Mouse (Mus musculus) MEL (cell line): ENCODE results near the gene Ovol1. TPM values are rescaled to one million over a fixed set of nuclear protein-coding genes. Genes with fewer than 3 reads are reported as not detected.

Source experiments
- DNase-seq: peaks from one replicate; pipeline ENCODE4 v3.0.0; 2011; ENCODE audit warnings: low read depth, low spot score
- H3K27ac ChIP-seq: 2 replicates; pipeline ENCODE4 v1.5.1; 2012; ENCODE audit warnings: low read depth, mild to moderate bottlenecking, control low read depth, low read length, moderate library complexity; ENCODE audit not compliant: control insufficient read depth
- H3K27me3 ChIP-seq, 2 experiments: fragments of 150-350 bp in 1 of 2; sonication (generic) in 1 of 2; 2 replicates each; pipeline ENCODE4 v1.6.1; 2012; ENCODE audit warnings: low read length in 2 of 2, mild to moderate bottlenecking in 2 of 2, improper control_type of control experiment in 1 of 2, moderate library complexity in 1 of 2; ENCODE audit not compliant: insufficient read depth in 2 of 2, control insufficient read depth in 1 of 2
- H3K36me3 ChIP-seq, 2 experiments: 2 replicates each; pipeline ENCODE4 v1.6.1; 2012 to 2014; ENCODE audit warnings: low read length in 2 of 2, improper control_type of control experiment in 1 of 2, inconsistent platforms in 1 of 2, mild to moderate bottlenecking in 1 of 2; ENCODE audit not compliant: insufficient read depth in 2 of 2, control insufficient read depth in 1 of 2
- H3K4me1 ChIP-seq, 2 experiments: fragments of 150-350 bp in 1 of 2; sonication (generic) in 1 of 2; 2 replicates each; pipeline ENCODE4 v1.6.1; 2012; ENCODE audit warnings: low read length in 2 of 2, improper control_type of control experiment in 1 of 2, mild to moderate bottlenecking in 1 of 2; ENCODE audit not compliant: insufficient read depth in 2 of 2, control insufficient read depth in 1 of 2
- H3K4me3 ChIP-seq, 2 experiments: fragments of 150-350 bp in 1 of 2; sonication (generic) in 1 of 2; 2 replicates each; pipeline ENCODE4 v1.5.1; 2012; ENCODE audit warnings: low read depth in 2 of 2, low read length in 2 of 2, mild to moderate bottlenecking in 2 of 2, moderate library complexity in 2 of 2, control low read depth in 1 of 2, improper control_type of control experiment in 1 of 2; ENCODE audit not compliant: control insufficient read depth in 1 of 2, insufficient read depth in 1 of 2
- H3K79me2 ChIP-seq: 2 replicates; pipeline ENCODE4 v1.6.1; 2012; ENCODE audit warnings: mild to moderate bottlenecking, low read length, moderate library complexity; ENCODE audit not compliant: control insufficient read depth, poor library complexity, insufficient read depth
- H3K9ac ChIP-seq: 2 replicates; pipeline ENCODE4 v1.6.1; 2012; ENCODE audit warnings: low read depth, mild to moderate bottlenecking, control low read depth, low read length, moderate library complexity; ENCODE audit not compliant: control insufficient read depth, poor library complexity, severe bottlenecking
- H3K9me3 ChIP-seq: fragments of 150-350 bp; sonication (generic); replicated peaks from 2 replicates; pipeline ENCODE4 v1.6.1; 2012; ENCODE audit warnings: mild to moderate bottlenecking, low read length, improper control_type of control experiment, moderate library complexity; ENCODE audit not compliant: insufficient read depth
- BHLHE40 ChIP-seq: IDR thresholded peaks from 2 replicates; pipeline ENCODE4 v1.6.1; 2012; ENCODE audit warnings: low read depth, mild to moderate bottlenecking, inconsistent platforms, low read length, improper control_type of control experiment, borderline replicate concordance
- CHD1 ChIP-seq: IDR thresholded peaks from 2 replicates; pipeline ENCODE4 v1.6.1; 2012; ENCODE audit warnings: low read depth, mild to moderate bottlenecking, inconsistent platforms, low read length, improper control_type of control experiment
- CTCF ChIP-seq, 3 experiments: IDR thresholded peaks in 2 of 3; conservative IDR thresholded peaks in 1 of 3; 2 replicates each; pipeline ENCODE4 v1.5.1; 2011 to 2012; ENCODE audit warnings: low read length in 3 of 3, low read depth in 2 of 3, mild to moderate bottlenecking in 2 of 3, improper control_type of control experiment in 1 of 3, inconsistent platforms in 1 of 3, mixed read lengths in 1 of 3, moderate library complexity in 1 of 3; ENCODE audit not compliant: control insufficient read depth in 1 of 3, insufficient read depth in 1 of 3, poor library complexity in 1 of 3, severe bottlenecking in 1 of 3
- E2F4 ChIP-seq: IDR thresholded peaks from 2 replicates; pipeline ENCODE4 v1.6.1; 2011; ENCODE audit warnings: low read depth, low read length, improper control_type of control experiment, borderline replicate concordance
- EP300 ChIP-seq, 2 experiments: IDR thresholded peaks; 2 replicates each; pipeline ENCODE4 v1.6.1; 2011; ENCODE audit warnings: improper control_type of control experiment in 2 of 2, low read length in 2 of 2, low read depth in 1 of 2, mild to moderate bottlenecking in 1 of 2
- ETS1 ChIP-seq: IDR thresholded peaks from 2 replicates; pipeline ENCODE4 v1.6.1; 2012; ENCODE audit warnings: low read depth, mild to moderate bottlenecking, inconsistent platforms, low read length, improper control_type of control experiment, moderate library complexity
- GATA1 ChIP-seq: IDR thresholded peaks from 2 replicates; pipeline ENCODE4 v1.6.1; 2011; ENCODE audit warnings: low read depth, low read length, improper control_type of control experiment
- HCFC1 ChIP-seq: IDR thresholded peaks from 2 replicates; pipeline ENCODE4 v1.6.1; 2012; ENCODE audit warnings: low read depth, mild to moderate bottlenecking, inconsistent platforms, low read length, improper control_type of control experiment, moderate library complexity
- JUND ChIP-seq: IDR thresholded peaks from 2 replicates; pipeline ENCODE4 v1.6.1; 2011; ENCODE audit warnings: low read depth, mild to moderate bottlenecking, improper control_type of control experiment, low read length
- KAT2A ChIP-seq: conservative IDR thresholded peaks from 2 replicates; pipeline ENCODE4 v1.6.1; 2012; ENCODE audit warnings: low read depth, low read length, improper control_type of control experiment, inconsistent platforms
- MAFK ChIP-seq: IDR thresholded peaks from 2 replicates; pipeline ENCODE4 v1.6.1; 2011; ENCODE audit warnings: low read depth, mild to moderate bottlenecking, low read length, improper control_type of control experiment, borderline replicate concordance
- MAX ChIP-seq: IDR thresholded peaks from 2 replicates; pipeline ENCODE4 v1.6.1; 2011; ENCODE audit warnings: low read length, improper control_type of control experiment
- MAZ ChIP-seq: IDR thresholded peaks from 2 replicates; pipeline ENCODE4 v1.6.1; 2012; ENCODE audit warnings: low read depth, mild to moderate bottlenecking, inconsistent platforms, low read length, improper control_type of control experiment
- MXI1 ChIP-seq: IDR thresholded peaks from 2 replicates; pipeline ENCODE4 v1.6.1; 2011; ENCODE audit warnings: mild to moderate bottlenecking, low read depth, low read length, improper control_type of control experiment
- MYB ChIP-seq: IDR thresholded peaks from 2 replicates; pipeline ENCODE4 v1.6.1; 2011; ENCODE audit warnings: mild to moderate bottlenecking, low read depth, low read length, improper control_type of control experiment
- MYC ChIP-seq: IDR thresholded peaks from 2 replicates; pipeline ENCODE4 v1.6.1; 2011; ENCODE audit warnings: low read depth, mild to moderate bottlenecking, low read length, improper control_type of control experiment, moderate library complexity
- NELFE ChIP-seq: IDR thresholded peaks from 2 replicates; pipeline ENCODE4 v1.6.1; 2011; ENCODE audit warnings: low read depth, low read length, improper control_type of control experiment
- POLR2AphosphoS2 ChIP-seq: IDR thresholded peaks from 2 replicates; pipeline ENCODE4 v1.6.1; 2011; ENCODE audit warnings: low read length, improper control_type of control experiment
- POLR2AphosphoS5 ChIP-seq: IDR thresholded peaks from 2 replicates; pipeline ENCODE4 v1.6.1; 2012; ENCODE audit warnings: low read depth, borderline replicate concordance, mild to moderate bottlenecking, inconsistent platforms, low read length, moderate library complexity, mixed read lengths
- RAD21 ChIP-seq: IDR thresholded peaks from 2 replicates; pipeline ENCODE4 v1.6.1; 2011; ENCODE audit warnings: mild to moderate bottlenecking, low read depth, low read length, improper control_type of control experiment
- RCOR1 ChIP-seq: IDR thresholded peaks from 2 replicates; pipeline ENCODE4 v1.6.1; 2012; ENCODE audit warnings: low read depth, mild to moderate bottlenecking, inconsistent platforms, low read length, improper control_type of control experiment
- SIN3A ChIP-seq: IDR thresholded peaks from 2 replicates; pipeline ENCODE4 v1.6.1; 2012; ENCODE audit warnings: low read length, improper control_type of control experiment, inconsistent platforms
- TAL1 ChIP-seq: IDR thresholded peaks from 2 replicates; pipeline ENCODE4 v1.6.1; 2012; ENCODE audit warnings: mild to moderate bottlenecking, inconsistent platforms, low read length, moderate library complexity, mixed read lengths
- TBP ChIP-seq: IDR thresholded peaks from 2 replicates; pipeline ENCODE4 v1.8.0; 2011; ENCODE audit warnings: low read depth, low read length, improper control_type of control experiment
- UBTF ChIP-seq: IDR thresholded peaks from 2 replicates; pipeline ENCODE4 v1.6.1; 2012; ENCODE audit warnings: low read depth, mild to moderate bottlenecking, inconsistent platforms, low read length, improper control_type of control experiment, moderate library complexity, borderline replicate concordance; ENCODE audit not compliant: insufficient read depth
- USF1 ChIP-seq: IDR thresholded peaks from 2 replicates; pipeline ENCODE4 v1.6.1; 2014; ENCODE audit warnings: low read depth, mild to moderate bottlenecking, inconsistent platforms, low read length, improper control_type of control experiment, moderate library complexity
- ZC3H11A ChIP-seq: IDR thresholded peaks from 2 replicates; pipeline ENCODE4 v1.6.1; 2012; ENCODE audit warnings: low read depth, mild to moderate bottlenecking, inconsistent platforms, low read length, improper control_type of control experiment
- ZKSCAN1 ChIP-seq: IDR thresholded peaks from 2 replicates; pipeline ENCODE4 v1.6.1; 2012; ENCODE audit warnings: low read depth, mild to moderate bottlenecking, inconsistent platforms, low read length, improper control_type of control experiment, moderate library complexity
- ZMIZ1 ChIP-seq: IDR thresholded peaks from 2 replicates; pipeline ENCODE4 v1.6.1; 2012; ENCODE audit warnings: low read depth, mild to moderate bottlenecking, inconsistent platforms, low read length, improper control_type of control experiment, moderate library complexity
- polyA plus RNA-seq, 2 experiments: library from polyadenylated mRNA; stranded (reverse) in 1 of 2; unstranded in 1 of 2; fragments of >175 nt in 1 of 2; fragments of >200 nt in 1 of 2; gene quantifications; 2 replicates each; pipeline versions ENCODE4 v1.2.1 to v1.2.4; 2012; ENCODE audit warnings: low replicate concordance in 2 of 2, low read depth in 1 of 2; ENCODE audit not compliant: insufficient read length in 2 of 2, insufficient read depth in 1 of 2, missing spikeins in 1 of 2
- total RNA-seq: library from RNA; depleted of rRNA; stranded (reverse); fragments of 300-350 nt; gene quantifications from 2 replicates; pipeline ENCODE4 v1.2.3, GENCODE M21; 2012

Gene Ovol1
- total and polyA plus RNA-seq, 3 experiments, result 0.06 TPM; not detected in 2

- no peak overlapping the region for H3K27ac ChIP-seq
- H3K4me3 ChIP-seq, result no peak overlapping the region
- H3K79me2 ChIP-seq, result no peaks in the 10 kb centered on the region
- H3K9ac ChIP-seq, result no peak overlapping the region
- no peaks in the 10 kb centered on the region for H3K36me3 ChIP-seq
- TF ChIP-seq RAD21 (no peak), MYB (no peak), RCOR1 (no peak), GATA1 (no peak), CHD1 (no peak), MXI1 (no peak), POLR2AphosphoS5 (no peak), E2F4 (no peak), JUND (no peak), MYC (no peak), KAT2A (no peak), MAX (no peak), ZMIZ1 (no peak), ZKSCAN1 (no peak), BHLHE40 (no peak), SIN3A (no peak), ZC3H11A (no peak)
- H3K9me3 ChIP-seq, result no peaks in the 10 kb centered on the region
- no peaks in the 10 kb centered on the region for H3K27me3 ChIP-seq
- no peak for DNase-seq
- no peaks in the 10 kb centered on the region for H3K4me1 ChIP-seq
Measured at GRCm38 (mm10) chr19:5558169-5558568, 2.3 kb downstream of the Ovol1 start.

GRCm38 (mm10) chr19:5554212-5554611 lies 6.2 kb downstream of the Ovol1 start:
- H3K36me3 ChIP-seq, result no peaks in the 10 kb centered on the region
- no peak for DNase-seq
- no peaks in the 10 kb centered on the region for H3K27me3 ChIP-seq
- H3K4me3 ChIP-seq, result no peak overlapping the region
- TF ChIP-seq NELFE (no peak), JUND (no peak), TAL1 (no peak), EP300 (IDR thresholded peaks at IDR 0.05; ENCODE audit: low read depth in 1 of 2, low read length in 2 of 2) (no peak), ETS1 (no peak), UBTF (no peak), MXI1 (no peak), CTCF (IDR thresholded peaks at IDR 0.05 in 2 of 3, conservative IDR thresholded peaks at IDR 0.05 in 1 of 3; ENCODE audit: control insufficient read depth in 1 of 3, insufficient read depth in 1 of 3, low read depth in 2 of 3, low read length in 3 of 3, poor library complexity in 1 of 3, severe bottlenecking in 1 of 3) (no peak), MAX (no peak), CHD1 (no peak), POLR2AphosphoS5 (no peak), ZKSCAN1 (no peak), POLR2AphosphoS2 (no peak), MAFK (no peak), E2F4 (no peak), TBP (no peak), USF1 (no peak), MYC (no peak), HCFC1 (no peak), MAZ (no peak)
- TF ChIP-seq, all 39 proteins: peak for 0
- no peak overlapping the region for H3K27ac ChIP-seq
- no peaks in the 10 kb centered on the region for H3K4me1 ChIP-seq
- no peaks in the 10 kb centered on the region for H3K9me3 ChIP-seq
- H3K79me2 ChIP-seq, result no peaks in the 10 kb centered on the region
- no peak overlapping the region for H3K9ac ChIP-seq
